Mouse (Mus musculus): ENCODE measurements at regions not wholly inside any gene's neighbourhood (a gene's known extent, or its start where the extent isn't known, plus 50 kb on each side); places are given as distances from the start of the nearest gene placed in this dataset.

DNA sequence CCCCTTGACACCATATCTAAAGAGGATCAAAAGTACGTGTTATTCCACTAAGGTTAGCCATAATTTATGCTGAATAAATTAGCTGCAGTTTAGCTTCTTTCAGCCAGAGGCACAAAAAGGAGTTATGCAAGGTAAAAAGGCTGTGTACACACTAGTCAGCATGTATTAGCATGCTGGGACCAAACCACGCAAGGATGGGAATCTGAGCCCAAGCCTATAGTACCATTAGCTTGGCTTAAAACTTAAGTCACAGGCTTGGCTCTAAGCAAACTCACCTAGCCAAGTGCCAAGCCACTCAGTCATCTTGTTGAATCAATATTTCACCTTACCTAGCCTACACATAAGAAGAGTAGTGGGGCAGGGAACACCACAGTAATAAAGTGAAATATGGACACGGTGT, 339.9 kb upstream of the Arid1b start:
- no peak for DNase-seq (ENCODE audit: low spot score)

DNA sequence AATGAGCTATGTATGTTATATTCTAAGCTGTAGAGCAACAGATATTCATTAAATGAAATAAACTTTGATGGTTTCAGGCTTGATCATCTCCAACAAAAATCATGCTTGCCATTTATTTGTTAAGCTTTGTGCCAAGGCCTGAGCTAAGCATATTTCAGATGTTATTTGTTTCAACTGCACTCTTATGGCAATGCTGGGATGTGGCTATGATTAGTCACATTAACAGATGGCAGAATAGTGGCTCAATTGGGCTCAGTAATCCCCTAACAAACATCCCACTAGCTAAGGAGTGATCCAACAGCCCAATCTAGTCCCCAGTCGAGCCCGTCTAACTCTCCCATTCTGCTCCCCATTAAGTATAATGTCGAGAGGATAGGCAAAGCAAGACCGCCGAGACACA, 332.1 kb upstream of the Arid1b start:
- DNase-seq (ENCODE audit: low spot score), result no peak

DNA sequence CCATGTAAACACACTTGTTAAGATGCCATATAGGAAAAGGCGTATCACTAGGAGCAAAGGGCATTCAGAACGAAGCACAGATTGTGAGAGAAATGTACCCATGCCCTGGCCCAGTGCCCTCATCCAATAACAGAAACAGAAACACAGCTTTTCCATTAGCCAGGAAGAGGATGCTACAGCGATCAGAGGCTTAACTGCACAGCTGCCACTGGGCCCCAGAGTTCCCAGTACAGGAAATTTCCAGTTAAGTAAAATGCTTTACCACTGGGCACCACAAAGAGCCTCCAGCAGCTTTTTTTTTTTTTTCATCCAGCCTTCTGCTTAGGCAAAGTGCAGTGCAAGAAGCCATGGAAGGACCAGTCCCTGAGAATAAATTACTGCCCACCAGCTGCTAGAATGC, 325.6 kb upstream of the Arid1b start:
- no peak for DNase-seq (ENCODE audit: low spot score)

DNA sequence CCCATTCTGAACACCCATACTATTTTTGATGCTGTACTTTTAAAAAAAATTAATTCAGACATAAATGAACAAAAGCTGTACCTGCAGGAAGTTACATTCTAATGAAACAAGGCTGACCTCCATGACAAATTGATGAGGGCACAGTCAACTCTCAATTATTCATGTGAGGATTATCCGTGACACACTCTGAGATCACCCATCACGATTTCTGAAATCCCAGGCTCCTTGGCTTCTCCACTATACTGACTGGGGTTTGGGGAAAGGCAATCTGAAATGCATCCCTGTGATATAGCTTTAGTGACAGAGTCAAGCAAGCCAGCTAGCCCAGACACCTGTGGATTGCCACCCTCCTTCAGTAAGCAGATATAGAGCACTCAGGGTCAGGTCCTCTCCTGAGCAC, 320.9 kb upstream of the Arid1b start:
- no peak for DNase-seq (ENCODE audit: low spot score)

DNA sequence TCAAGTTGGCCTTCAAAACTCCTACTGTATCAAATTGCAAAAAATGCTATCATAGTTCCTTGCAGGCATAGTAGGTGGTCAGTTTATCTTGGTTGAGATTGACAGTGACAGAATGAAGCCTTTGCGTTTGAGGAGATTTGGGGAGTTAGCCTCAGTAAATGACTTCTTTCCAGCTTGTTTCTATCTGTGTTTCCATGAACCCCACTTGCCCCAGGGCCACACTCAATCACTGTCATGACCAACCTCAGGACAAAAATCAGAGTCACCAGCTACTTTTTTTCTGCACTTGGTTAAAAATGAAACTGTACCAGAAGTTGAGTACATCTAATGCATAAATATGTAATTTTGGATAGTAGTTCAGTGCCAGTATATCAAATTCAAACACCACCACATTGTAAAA, 287.7 kb upstream of the Arid1b start:
- DNase-seq (ENCODE audit: low spot score), result no peak

DNA sequence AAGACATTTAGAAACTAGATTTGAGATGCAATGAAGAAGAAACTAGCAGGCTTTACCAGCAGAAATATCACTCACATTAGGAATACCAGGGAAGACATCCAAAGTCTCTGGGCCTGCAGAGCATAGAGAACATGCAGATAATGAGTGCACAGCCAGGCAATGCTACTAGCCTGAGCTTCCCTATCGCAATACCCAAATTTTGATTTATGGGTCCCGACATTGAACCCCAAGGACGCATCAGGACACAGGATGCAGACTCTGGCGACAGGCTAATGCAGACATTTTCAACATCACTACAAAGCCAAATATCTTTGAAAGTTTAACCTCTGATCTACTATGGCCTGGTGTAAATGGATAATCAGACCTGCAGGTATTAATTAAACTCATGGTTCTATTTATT, 273.1 kb upstream of the Arid1b start:
- no peak for DNase-seq (ENCODE audit: low spot score)

DNA sequence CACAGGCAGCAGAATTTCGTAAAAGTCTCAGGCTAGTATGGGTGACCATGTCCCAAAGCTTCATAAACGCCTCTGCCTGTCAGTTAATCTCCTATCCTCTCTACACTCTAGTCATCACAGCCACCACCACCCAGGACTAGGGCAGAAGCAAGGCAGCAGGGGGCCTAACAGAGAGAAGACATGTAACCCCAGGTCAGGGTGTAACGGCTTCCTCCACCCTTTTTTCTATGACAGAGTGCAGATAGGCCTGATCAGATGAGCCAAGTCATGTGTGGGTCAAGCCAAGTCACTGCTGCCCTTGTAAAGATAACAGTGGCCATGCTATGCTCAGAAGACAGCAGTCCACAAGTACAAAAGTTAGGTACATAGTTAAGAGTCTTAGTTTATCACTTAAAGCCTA, 270.1 kb upstream of the Arid1b start:
- DNase-seq (ENCODE audit: low spot score), result no peak

DNA sequence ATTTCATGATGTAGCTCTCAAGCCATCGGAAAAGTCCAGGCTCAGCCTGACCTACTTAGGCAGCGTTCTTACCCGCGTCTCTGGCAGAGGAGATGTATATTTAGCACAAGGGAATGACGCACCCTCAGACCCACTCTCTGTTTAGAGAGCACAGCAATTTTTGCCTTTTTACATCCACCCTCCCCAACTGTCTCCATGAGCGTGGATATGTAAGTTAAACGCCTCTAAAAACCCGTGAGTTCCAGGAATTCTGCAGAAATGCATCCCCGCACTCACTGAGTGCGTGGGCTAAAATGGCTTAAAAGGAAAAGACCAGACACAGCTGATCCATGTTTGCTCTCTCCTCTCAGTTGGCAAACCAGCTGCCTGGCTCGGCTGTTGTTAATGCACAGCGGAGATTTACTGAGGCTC, 267.8 kb upstream of the Arid1b start:
- no peak for DNase-seq (ENCODE audit: low spot score)

DNA sequence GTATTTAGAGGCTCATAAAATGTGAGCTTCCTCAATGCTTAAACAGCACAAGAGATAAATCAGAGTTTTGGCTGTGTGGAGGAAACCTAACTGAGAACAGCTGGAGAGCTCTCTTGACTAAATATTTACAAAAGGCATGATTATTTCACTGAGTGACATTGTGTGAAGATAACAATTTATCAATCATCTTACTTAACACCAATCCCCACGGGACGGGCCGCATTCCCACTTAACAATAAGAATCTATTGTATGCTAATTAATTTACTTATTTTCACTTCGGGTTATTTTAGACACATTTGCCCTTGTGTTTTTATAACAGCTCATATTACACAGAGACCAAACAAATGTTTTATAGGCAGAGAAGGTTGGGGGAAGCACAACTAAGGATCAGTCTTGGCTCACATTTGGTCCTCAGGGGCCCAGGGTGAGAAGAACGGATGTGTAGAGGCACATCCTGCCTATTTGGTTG, 259.7 kb upstream of the Arid1b start:
- DNase-seq (ENCODE audit: low spot score), result no peak

DNA sequence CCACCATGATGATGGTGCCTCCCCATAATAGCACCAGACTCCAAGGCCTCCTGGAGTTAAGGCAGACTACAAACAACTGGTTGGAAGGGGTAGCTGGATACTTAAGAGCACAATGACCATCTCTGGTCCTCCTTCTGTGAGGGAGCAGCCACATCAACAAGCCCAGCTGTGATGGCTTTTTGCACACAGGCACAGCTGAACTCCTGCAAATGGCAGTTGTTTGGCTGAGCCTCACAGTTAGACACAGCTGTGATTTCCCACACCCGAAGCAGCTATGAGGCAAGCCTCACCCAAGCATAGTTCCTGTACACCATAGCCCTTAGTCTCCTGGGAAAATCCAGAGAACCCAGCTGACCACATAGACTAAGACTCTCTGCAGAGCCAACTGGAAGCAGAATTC, 258.9 kb upstream of the Arid1b start:
- DNase-seq (ENCODE audit: low spot score), result no peak

DNA sequence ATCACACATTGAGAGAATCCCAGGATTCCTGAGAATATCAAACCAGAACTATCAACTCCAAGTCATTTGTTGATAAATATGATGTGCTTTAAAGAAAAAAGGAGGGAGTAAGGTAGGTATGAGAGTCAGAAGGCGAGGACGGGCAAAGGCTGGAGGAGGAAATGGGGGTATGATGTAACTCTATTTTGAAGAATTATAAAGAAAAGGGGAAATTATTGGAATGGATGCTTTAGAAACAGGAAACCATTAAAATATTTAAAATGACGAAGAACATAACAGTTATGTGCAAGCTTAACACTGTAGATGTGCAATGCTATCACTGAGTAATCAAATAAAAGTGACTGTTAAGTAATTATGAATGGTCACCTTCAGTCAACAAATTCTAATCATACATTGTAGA, 257.4 kb upstream of the Arid1b start:
- DNase-seq (ENCODE audit: low spot score), result no peak

DNA sequence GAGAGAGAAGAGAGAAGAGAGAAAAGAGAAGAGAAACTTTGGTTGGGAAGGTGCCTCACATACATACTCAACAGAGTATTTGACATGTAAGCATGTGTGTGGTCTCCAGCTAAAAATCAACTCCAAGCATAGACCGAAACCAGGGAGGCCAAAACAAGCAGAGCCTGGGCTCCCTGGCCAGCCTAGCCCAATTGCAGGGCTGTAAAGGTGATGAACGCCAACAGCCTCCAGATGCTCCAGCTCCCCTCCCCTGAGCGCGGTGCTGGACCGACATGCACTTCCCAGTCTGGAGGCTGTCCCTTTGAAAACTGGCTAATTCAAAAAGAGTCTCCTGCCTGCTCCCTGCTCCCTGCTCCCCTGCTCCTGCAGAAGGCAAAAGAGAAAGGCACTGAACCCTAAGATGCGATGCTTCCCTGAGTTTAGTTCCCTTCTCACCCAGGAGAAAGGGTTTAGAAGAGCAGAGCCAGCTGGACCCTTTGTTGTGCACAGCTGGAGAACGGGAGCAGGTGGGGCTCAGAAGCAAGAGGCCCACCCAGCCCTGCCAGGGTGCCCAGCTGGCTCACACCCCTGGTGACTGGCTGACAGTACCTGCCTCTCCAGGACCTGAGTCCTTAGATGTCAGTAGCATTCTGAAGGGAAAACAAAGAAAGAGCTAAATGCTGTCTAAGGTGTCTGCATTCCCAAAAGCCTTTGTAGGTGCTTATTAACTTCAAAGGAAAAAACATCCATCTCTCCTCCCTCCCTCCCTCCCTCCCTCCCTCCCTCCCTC, 255.2 kb upstream of the Arid1b start:
- DNase-seq (ENCODE audit: low spot score), result peak; percentile 24

DNA sequence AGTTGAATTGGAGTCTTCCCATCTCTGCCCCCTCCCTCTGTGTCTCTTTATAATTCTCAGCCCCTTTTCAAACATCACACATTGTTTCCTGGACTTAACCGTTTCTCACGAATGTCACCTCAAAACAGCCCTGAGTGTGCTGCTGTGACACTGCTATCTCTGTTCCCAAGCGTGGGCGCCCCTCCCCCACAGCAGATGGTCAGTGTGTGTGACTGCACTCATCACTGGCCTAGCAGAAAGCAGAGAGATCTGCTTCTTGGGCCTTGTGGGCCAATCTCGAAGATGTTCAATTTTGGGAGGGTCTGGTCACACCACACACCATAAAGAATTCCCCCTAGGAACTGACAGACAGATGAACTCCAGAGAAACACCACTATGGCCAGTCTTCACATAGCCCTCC, 253.3 kb upstream of the Arid1b start:
- DNase-seq (ENCODE audit: low spot score), result no peak

DNA sequence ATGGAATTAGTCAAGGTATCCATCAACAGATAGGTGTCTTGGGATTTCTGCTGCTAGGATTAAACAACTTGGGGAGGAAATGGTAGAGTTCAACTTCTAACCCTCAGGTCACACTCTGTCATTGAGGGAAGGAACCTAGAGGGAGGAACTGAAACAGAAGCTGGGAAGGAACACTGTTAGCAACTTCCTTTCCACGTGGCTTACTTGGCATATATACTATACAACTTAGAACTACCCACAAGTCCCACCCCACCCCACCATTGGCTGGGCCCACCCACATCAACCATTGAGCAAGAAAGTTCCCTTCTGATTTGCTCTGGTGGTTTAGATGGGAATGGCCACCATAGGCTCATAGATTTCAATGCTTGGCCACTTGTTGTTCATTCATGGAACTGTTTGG, 251.8 kb upstream of the Arid1b start:
- DNase-seq (ENCODE audit: low spot score), result no peak

DNA sequence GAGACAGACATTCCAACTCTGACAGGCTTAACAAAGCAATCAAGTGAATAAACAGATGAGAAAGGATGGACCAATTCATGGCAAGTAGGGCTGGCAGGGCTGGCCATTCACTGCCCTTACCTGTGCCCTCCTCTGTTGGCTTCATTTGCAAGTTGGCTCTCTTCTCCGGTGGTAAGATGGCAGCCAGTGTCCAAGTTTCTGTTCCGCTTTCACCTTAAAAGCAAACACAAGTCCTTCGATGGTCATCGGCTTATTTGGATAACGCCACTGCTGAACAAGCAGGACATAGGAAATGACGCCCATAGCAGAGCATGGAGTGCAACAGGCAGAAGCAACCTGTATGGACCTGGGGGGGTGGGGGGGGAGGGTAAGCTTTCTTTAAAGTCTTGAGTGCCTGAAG, 231.2 kb upstream of the Arid1b start:
- no peak for DNase-seq (ENCODE audit: low spot score)

DNA sequence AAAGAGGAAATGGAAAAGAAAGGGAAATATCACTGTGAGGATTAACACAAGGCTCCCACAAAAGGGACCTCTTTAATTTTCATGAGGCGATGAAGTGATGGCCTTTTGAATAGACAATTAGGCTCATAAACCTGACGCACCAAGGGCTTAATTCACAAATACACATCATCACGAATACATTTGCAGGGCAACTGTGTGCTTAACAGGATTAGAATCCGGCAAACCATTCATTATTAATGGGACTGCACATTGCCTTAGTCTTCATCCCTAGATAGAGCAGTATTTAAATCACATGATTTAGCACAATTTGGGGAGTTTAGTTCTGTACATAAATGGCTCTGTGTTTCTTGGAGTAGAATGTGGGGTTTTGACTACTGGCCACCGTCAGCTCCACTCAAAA, 228.4 kb upstream of the Arid1b start:
- no peak for DNase-seq (ENCODE audit: low spot score)

DNA sequence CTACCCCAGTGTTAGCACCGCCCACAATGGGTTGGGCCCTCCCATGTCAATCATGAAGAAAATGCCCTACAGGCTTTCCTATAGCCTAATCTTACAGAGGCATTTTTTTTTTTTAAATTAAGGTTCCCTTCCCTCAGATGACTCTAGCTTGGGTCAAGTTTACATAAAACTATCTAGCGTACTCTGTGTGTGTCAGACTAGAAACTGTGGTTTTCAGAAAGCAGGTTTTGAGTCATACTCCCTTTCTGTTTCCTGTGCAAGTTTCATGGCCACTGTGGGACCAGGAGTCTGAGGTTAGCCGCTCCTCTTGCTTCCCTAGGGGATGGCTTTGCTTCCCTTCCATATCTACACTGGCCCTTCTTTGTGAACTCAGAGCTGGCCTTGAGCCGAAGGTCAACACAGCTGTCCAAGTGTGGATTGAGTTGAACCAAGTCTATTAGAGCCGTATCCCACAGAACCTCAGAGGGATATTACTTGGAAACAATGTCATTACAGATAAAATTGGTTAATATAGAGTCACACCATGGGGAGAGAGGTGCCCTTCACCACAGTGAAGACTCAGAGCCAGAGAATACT, 226.1 kb upstream of the Arid1b start:
- DNase-seq (ENCODE audit: low spot score), result no peak

DNA sequence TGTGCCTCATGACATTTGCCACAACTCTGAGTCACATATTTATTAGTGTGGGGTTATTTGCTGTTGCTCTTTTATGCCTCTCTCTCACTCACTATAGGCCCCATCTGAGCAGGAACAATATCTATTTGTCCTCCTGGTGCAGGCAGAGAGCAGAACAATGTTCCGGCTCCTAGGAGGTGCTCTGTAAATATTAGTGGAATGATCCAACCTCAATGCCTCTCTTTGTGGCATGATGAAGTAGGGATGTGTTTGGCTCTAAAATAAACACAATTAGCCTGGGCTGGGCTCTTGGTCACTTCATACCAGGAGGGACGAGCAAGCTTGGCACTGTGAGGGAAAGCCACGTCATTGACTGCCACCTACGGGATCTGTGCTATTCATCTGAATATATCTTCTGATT, 224.8 kb upstream of the Arid1b start:
- no peak for DNase-seq (ENCODE audit: low spot score)

DNA sequence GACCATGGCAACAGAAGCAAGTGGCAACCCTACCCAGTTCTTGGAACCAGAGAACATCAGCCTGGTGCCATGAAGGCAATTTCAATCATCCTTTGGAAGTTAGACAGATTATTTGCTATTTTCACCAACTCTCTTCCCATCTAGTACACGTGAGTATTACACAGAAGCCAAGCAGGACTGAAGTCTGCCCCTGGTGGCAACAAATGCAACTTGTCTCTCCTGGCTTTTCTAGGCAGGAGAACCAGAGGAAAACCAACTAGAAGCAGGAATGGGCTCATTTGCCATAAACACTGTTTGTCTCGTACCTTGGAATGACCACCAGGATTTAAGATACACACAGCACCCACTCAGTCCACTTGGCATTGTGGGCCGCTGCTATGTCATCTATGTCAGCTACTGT, 224.1 kb upstream of the Arid1b start:
- no peak for DNase-seq (ENCODE audit: low spot score)

DNA sequence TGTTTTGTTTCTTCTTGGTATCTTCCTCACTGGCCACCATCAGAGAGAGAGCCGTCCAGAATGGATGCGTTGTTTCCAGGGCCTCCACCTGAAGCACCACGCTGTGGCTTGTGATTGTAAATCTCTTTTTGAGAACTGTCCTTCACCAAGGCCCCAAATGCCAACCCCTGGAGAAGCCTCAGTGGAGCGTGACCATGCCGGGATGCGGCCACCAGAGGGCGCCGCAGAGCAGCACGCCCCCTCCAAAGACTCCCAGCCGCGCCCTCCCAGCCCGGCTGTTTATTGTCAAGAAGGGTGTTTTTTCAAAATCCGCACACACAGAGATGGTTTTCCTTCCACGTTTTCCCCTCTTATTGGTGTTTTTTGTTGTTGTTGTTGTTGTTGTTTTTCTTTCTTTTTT, 216.0 kb upstream of the Arid1b start:
- DNase-seq (ENCODE audit: low spot score), result peak; percentile 74

DNA sequence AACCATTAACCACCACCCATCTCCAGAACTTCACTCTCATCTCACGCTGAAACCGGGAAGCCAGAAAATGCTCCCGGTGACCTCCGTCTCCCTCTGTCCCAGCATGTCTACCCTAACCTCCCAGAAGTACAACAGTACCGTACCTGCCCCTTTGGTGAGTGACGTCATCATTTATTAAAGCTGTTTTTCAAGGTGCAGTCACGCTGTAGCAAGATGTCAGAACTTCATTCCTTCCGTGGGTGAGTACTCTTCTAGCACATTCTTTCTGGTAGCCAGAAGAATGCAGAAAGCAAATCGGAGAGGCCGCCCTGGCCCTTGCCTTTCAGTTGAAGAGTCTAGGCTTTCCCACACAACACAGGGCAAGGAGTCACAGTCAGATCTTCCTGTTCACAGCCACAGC, 215.1 kb upstream of the Arid1b start:
- no peak for DNase-seq (ENCODE audit: low spot score)

DNA sequence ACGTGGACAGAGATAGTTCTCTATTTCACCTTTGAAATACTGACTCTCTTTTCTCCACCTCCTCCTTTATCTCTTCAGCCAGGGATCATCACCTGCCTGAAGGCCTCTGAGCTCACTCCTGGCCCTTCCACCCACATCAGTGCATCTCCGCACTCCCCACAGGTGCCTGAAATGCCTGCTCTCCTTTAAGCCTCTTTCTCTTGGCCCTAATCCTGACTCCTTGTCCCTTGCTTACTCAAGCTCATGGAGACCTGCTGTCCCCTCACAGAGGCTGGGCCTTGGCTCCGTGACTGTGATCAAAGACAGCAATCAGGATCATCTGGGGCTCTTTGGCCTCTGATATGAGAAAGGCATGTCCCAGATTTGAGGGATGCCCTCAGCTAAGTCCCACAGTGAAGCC, 212.5 kb upstream of the Arid1b start:
- DNase-seq (ENCODE audit: low spot score), result no peak

DNA sequence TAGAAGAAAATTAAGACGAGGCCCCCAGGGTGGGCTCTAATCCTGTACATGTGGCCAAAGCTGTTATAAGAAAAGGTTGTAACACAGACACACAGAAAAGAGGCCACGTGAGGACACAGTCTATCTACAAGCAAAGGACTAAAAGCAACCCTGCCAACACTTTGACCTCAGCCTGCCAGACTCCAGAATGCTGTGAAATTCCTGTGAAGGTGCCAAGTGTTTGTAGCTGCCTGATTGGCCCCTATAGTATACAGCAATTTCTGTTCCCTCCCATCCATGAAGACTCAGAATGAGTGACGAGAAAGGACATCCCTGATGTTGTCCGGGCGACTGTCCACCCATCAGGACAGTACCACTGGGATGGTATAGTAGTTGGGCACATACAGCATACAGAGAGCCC, 209.8 kb upstream of the Arid1b start:
- DNase-seq (ENCODE audit: low spot score), result no peak
